Mouse (Mus musculus) regulatory T cell (primary cell): ENCODE results near the gene C1s2.
"Not testable (repeated sequence)": the region's sequence is repeated elsewhere in the genome, so short reads cannot be mapped to it uniquely, and the experiment has no call there.

Experiments used
- in situ Hi-C: fragments of 300-600 bp; cut with MboI, MseI; formaldehyde crosslinking; loops from one replicate; pipeline ENCODE4 v1.15.1; 2025; ENCODE audit warnings: high pct_unique_total_duplicates

Gene C1s2

GRCm38 (mm10) chr6:124640997-124641396 lies 5.1 kb upstream of the C1s2 start:
- in situ Hi-C loops = no loop called here

GRCm38 (mm10) chr6:124640041-124640440 lies 4.2 kb upstream of the C1s2 start:
- in situ Hi-C loops = no loop called here

GRCm38 (mm10) chr6:124636858-124637460 lies 1.1 kb upstream of the C1s2 start:
- in situ Hi-C loops = not testable (repeated sequence)

GRCm38 (mm10) chr6:124630763-124631162 lies 5.1 kb downstream of the C1s2 start:
- in situ Hi-C loops = no loop called here

GRCm38 (mm10) chr6:124626184-124626583 lies 9.7 kb downstream of the C1s2 start:
- in situ Hi-C loops = loop anchor here (5.0 kb wide), 2 partner anchors 69 to 94 kb away; no protein-coding TSS in a partner anchor

- in situ Hi-C loops = loop anchor here (5.0 kb wide), 2 partner anchors 68 to 93 kb away; no protein-coding TSS in a partner anchor
Observed at GRCm38 (mm10) chr6:124625612-124626011, 10.3 kb downstream of the C1s2 start.

GRCm38 (mm10) chr6:124602031-124602430 lies 33.9 kb downstream of the C1s2 start:
- in situ Hi-C loops = no loop called here

- in situ Hi-C loops = no loop called here
Observed at GRCm38 (mm10) chr6:124593121-124593520, 42.8 kb downstream of the C1s2 start.

GRCm38 (mm10) chr6:124592186-124592700 lies 43.6 kb downstream of the C1s2 start:
- in situ Hi-C loops = no loop called here

GRCm38 (mm10) chr6:124588771-124589170 lies 47.1 kb downstream of the C1s2 start:
- in situ Hi-C loops = no loop called here

GRCm38 (mm10) chr6:124586266-124586665 lies 49.6 kb downstream of the C1s2 start:
- in situ Hi-C loops = no loop called here

- in situ Hi-C loops = no loop called here
Observed at GRCm38 (mm10) chr6:124585761-124586160, 50.1 kb downstream of the C1s2 start.

- in situ Hi-C loops = no loop called here
Observed at GRCm38 (mm10) chr6:124584935-124585334, 51.0 kb downstream of the C1s2 start.

GRCm38 (mm10) chr6:124582231-124582630 lies 53.7 kb downstream of the C1s2 start:
- in situ Hi-C loops = no loop called here

GRCm38 (mm10) chr6:124580155-124580554 lies 55.7 kb downstream of the C1s2 start:
- in situ Hi-C loops = not testable (repeated sequence)

GRCm38 (mm10) chr6:124575155-124575678 lies 60.7 kb downstream of the C1s2 start:
- in situ Hi-C loops = loop anchor here (10.0 kb wide), 1 partner anchor 190 kb away; the partner anchor contains the start of gene Eno2
